Mouse (Mus musculus) cerebellum, adult 11 months (tissue): Measurements from ENCODE around the gene Smarca2.
A peak's percentile ranks its signal among the peaks of the same experiment; 100 is the strongest.
"Not testable (repeated sequence)": the region's sequence is repeated elsewhere in the genome, so short reads cannot be mapped to it uniquely, and the experiment has no call there.

ENCODE experiments used
- DNase-seq: peaks from one replicate; pipeline ENCODE4 v3.0.0; 2022

Gene Smarca2

DNA sequence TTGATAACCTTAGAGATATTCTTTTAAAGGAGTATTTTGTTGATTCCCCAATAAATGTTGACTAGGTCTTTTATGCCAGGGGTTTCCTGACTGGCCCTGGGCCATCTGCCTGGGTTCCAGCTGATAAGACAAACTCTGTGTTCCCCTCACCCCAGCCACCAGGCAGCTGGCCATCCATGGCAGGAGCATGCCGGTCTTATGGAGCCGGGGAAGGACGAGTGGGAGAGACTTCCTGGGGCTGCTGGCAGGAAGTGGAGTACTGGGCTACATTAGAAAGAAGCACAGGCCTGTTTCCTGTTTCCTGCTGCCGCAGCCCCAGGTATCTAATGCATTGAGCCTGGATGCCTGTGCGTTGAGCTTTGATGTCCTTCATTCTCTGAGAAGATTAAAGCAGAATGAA is 102.1 kb downstream of the Smarca2 start:
- DNase-seq: no peak

- DNase-seq: no peak
Observed at GRCm38 (mm10) chr19:26709095-26709494, 104.2 kb downstream of the Smarca2 start.

DNA sequence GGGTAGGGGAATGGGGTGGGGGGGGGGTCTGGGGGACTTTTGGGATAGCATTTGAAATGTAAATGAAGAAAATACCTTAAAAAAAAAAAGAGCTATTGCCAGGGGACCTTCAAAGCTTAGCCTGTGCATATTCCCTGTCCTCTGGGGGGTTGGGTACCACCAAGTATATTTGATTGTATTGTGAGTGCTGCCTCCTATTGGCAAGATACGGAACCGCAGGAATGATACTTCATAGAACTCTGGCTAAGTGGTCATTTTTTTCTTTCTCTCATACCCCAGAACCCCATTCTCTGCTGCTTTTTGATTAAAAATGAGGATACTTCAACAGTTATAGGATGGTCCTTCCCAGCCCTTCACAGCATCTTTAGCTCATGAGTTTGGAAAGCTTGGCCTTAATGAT is 106.4 kb downstream of the Smarca2 start:
- DNase-seq: no peak

DNA sequence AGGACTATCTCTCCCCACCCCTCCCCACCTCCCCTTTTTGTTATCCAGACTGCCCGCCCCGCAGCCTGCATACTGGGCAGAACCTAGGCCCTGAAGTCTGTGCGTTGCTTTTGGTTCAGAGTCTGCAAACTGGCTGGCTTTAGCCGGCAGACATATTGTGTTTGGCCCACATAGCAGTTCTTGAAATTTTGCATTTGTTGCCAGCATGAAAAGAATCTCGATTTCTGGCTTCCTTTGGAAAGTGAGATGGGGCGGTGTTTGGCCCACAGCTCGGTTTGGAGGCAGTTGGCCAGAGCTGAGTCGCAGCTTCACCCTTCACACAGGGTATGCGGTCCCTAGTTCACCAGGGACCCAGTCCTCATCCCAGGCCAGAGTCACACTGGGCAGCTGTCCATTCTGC is 111.4 kb downstream of the Smarca2 start:
- DNase-seq: no peak

GRCm38 (mm10) chr19:26718221-26718620 is 113.4 kb downstream of the Smarca2 start:
- peak; percentile 72 for DNase-seq

- no peak for DNase-seq
Observed at GRCm38 (mm10) chr19:26719161-26719560, 114.3 kb downstream of the Smarca2 start.

DNA sequence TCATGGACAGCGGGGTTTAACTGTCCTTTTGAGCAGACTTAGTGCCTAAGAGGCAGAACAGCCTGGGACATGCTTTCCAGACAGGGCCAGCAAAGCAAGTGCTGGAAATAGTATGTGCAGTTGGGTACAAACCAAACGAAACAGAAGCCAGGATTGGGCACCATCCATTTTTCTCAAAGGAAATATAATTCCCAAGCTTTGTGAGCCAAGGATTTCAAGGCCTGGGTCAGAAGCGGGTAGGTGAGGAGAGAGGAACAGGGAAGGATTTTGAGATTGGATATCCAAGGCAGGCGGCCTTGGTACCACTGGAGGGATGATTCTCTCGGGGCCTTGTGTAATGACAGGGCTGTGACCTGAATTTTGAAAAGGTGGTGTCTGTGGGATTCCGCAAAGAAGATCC is 116.9 kb downstream of the Smarca2 start:
- DNase-seq: no peak

DNA sequence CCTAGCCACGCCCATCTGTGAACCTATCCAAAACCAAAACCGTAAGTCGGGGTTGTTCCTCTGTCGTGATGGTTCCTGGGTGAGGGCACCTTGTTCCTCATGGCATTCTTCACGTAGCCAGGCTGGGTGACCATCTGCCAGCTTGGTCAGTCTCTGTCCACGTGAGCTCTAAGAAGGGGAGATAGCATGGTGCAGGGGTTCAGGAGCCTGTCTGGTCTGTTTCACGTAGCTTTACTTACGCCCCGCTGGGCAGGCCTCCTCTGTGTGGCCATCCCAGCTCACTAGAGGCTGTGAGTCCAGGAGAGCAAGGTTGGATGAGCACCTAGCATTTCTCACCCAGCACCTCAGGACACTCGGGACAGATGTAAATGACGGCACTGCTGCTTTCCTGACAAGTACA is 119.0 kb downstream of the Smarca2 start:
- no peak for DNase-seq

DNA sequence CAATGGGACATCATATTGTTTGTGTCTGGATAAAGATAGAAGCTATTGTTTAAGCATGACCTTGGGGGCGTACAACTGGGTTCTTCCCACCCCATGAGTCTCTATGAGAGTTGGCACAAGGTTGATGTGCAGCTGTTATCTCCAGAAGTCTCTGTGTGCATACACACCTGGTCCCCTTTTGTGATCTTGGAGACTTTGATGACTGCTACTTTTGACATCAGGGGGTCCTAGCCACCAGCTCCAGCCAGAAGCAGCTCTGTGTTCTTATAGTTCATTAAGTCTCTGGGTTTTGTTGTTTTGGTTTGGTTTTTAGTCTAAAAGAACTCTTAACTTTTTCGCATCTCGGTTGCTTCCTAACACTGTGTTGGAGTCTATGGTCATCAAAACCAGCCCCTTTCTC is 119.8 kb downstream of the Smarca2 start:
- no peak for DNase-seq

- no peak for DNase-seq
Observed at GRCm38 (mm10) chr19:26727796-26728195, 122.9 kb downstream of the Smarca2 start.

GRCm38 (mm10) chr19:26730486-26730885 is 125.6 kb downstream of the Smarca2 start:
- DNase-seq: no peak

DNA sequence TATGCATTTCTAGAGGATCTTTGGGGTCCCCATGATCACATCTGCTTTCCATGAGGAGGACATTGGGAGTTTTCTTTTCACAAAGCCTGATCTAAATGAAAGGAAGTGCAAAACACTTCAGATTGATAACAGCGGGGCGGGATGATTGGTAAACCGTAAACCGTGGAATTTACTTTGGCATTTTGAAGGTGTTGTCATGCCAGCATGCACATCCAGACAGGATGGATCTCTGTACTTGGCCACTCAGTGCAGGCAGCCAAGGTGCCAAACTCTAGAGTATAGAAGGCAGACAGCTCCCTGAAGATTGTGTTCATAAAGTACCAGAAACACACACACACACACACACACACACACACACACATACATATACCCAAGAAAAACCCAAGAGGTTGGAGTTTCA is 126.3 kb downstream of the Smarca2 start:
- DNase-seq: no peak

DNA sequence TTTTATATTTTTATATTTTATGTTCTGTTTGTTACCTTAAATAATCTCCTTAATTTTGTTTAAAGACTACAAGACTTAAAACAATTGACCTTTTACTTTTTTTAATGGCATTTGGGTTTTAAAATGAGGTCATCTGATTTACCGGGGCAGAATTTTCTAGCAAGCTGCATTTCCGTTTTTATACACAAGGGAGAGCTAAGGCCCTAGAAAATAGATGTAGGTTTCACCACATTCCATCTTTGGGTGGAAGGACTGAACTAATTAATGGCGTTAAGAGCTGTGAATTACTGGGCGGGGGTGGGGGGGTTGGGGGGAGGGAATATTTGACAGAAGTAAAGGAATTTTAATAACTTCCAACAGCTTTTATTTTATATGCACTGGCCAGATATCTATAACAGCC is 127.0 kb downstream of the Smarca2 start:
- no peak for DNase-seq

GRCm38 (mm10) chr19:26733055-26733454 is 128.2 kb downstream of the Smarca2 start:
- no peak for DNase-seq

- no peak for DNase-seq
Observed at GRCm38 (mm10) chr19:26733546-26734100, 128.8 kb downstream of the Smarca2 start.

DNA sequence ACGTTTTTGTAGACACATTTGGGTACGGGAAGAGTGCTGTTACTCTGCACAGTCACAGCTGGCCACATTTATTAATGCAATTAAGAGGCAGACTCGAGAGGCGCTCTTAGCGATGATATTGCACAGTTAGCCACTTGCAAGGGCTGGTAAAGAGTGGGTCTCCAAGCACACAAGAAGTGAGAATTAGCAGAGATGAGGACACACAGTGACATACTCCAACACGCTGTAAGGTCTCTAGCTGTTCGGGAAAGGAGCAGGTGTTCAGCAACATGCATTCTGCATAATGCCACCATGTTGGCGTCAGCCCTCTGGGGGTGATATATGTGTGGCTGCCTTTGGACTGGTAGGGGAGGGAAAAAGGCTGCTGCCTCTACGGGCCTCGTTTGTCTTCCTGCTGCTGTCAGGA is 129.9 kb downstream of the Smarca2 start:
- no peak for DNase-seq

DNA sequence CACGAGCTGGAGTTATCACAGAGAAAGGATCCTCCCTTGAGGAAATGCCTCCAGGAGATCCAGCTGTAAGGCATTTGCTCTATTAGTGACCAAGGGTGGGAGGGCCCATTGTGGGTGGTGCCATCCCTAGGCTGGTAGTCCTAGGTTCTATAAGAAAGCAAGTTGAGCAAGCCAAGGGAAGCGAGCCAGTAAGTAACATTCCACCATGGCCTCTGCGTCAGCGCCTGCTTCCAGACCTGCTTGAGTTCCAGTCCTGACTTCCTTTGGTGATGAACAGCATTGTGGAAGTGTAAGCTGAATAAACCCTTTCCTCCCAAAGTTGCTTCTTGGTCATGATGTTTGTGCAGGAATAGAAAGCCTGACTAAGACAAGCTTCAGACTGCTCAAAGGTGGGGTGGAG is 140.2 kb downstream of the Smarca2 start:
- not testable (repeated sequence) for DNase-seq

DNA sequence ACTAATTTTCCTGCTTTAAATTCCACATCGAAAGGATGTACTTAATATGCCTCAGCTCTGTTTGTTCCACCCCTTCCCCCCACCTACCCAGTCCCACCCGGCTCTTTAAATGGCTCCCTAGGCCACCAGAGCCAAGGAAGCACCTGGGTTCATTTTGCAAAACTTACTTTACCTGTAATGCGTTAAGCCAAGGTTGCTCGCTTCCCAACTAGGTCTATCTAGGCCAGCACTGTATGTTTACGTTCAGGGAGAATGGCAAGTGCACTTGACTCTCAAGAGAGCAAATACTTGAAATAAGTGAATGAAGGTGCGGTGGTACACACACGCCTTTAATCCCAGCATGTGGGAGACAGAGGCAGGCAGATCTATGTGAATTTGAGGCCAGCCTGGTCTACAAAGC is 140.7 kb downstream of the Smarca2 start:
- no peak for DNase-seq

DNA sequence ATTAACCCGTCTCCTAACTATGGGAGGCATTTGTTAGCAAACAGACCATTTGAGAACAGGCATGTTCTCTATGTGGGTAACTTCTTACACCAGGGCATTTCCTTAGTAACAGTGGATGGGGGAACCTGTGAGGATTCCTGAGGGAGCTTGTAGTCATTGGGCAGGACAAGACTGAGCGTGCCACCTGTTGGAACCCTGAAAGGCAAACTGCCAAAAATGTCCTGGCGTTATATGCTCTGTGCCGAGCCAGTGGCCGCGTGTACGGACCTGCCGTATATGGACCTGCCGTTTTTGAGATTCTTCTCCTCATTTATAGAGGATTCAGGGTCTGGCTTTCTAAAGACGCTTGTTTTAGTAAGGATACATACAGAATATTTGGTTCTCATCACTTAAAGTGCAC is 141.4 kb downstream of the Smarca2 start:
- DNase-seq: peak; percentile 42

DNA sequence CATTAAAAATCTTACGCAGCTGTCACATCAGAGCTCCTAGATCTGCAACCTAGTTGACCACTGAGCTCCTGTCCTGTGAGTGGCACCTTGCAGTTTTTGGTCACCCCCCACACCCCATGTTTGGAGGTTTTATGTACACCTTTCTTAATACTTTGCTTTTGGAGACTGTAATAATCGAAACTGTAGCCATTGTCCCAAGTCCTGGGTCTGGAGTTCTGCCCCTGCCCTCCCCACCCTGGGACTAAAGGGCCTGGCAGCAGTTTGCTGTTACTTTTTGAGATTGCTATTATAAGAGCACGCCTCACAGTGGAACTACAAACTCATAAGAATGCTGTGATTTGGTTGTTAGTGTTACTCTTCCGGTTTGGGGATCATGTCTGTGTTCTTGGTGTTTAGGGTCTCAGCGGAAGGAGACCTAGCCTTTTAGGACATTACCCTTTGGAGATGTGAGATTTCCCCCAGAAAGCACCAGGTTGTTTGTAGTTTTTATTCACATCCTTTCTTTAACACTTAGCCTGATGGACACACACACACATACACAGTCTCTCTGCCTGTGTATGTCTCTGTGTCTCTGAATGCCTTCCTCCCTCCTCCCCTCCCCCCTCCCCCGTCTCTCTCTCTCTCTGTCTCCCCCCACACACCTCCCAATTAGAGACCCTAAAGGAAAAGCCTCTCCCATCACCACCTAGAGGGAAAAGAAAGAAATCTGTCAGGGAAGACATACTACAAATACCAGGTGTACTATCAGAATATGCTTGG is 142.0 kb downstream of the Smarca2 start:
- DNase-seq: no peak

- DNase-seq: peak; percentile 55
Observed at GRCm38 (mm10) chr19:26747571-26748539, 143.0 kb downstream of the Smarca2 start.

- no peak for DNase-seq
Observed at GRCm38 (mm10) chr19:26748676-26749075, 143.8 kb downstream of the Smarca2 start.

DNA sequence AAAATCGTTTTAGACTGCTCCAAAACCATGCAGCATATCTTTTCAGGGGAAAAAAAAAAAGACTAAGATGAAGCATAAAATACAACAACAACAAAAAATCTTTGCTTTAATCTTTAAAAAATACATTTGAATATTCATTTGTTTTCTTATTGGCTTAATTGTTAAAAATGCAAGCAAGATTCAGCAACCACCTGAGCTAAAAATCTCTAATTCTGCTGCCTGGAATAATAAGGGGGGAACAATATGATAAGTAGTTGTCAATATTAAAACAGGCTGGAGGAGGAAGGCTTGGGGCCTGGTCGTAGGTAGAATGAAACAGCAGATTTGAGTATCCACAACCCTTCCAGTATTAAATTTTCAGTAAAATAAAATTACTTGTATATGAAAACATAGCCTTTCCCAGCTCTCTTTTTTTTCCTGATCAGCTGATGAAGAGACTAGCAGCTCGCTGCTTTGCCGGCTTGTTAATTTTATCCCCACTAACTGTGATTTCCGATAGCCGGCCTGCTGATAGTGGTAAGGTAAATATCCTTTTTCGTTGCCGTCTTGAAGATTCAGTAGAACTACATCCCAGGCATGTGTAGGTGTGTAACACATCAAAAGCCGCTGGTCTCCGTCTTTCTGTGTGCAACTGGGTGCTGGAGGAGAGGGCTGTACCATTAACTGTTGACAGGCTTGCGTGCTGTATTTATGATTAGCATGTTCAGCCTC is 144.7 kb downstream of the Smarca2 start:
- peak; percentile 29 for DNase-seq
